Mouse (Mus musculus) cerebellum, postnatal 4 days (tissue): Measurements from ENCODE around the gene Ppp6r2.

Source experiments
- DNase-seq, 2 experiments: peaks; one replicate each; pipeline ENCODE4 v3.0.0; 2022; ENCODE audit warnings: low spot score in 2 of 2, mixed read lengths in 1 of 2

Ppp6r2 gene

DNA sequence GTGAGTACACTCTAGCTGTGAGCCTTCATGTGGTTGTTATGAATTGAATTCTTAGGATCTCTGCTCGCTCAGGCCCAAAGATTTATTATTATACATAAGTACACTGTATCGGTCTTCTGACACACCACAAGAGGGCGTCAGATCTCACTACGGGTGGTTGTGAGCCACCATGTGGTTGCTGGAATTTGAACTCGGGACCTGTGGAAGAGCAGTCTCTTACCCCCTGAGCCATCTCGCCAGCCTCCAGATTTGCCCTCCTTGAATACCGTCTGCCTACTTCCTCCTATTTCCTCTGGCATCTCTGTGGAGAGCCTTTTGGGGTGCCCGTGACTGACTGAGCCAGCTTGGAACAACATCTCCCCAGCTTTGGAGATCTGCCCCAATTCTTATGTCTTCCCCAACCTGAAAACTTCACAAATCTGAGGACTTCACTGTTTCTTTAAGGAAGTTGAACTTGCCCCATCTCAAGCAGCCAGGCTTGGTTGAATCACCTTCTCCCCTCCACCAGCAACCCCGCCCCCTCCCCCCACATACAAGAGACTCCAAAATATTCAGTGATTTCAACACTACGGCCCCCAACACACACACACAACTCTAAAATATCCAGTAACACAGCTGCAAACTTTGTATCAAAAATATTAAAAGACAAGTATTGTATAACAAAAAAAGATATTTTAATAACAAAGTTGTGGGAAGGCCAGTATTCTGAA is 29.6 kb upstream of the Ppp6r2 start:
- no peak for DNase-seq

- peak in 1 of 2 experiments; percentile 65 for DNase-seq
These were observed 29.0 kb upstream of the Ppp6r2 start for GRCm38 (mm10) chr15:89182328-89182741.

DNA sequence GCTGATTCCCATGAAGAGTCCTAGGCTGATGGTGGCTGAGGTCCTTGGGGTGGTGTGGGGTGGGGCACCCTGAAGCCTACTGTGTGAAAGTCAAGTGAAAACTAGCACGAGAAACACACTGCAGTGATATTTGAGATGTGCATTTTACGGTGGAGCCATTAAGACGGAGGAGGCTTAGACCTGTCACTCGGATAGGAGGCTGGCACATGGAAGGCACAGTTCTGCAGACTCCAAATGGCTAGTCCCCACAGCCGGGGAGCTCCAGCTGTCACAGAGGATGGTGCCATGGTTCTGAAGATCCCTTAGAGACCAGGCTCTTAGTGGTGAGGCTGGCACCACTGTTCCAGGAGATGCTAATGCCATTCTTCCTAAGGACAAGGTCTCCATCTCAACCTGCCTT is 28.5 kb upstream of the Ppp6r2 start:
- DNase-seq: no peak

DNA sequence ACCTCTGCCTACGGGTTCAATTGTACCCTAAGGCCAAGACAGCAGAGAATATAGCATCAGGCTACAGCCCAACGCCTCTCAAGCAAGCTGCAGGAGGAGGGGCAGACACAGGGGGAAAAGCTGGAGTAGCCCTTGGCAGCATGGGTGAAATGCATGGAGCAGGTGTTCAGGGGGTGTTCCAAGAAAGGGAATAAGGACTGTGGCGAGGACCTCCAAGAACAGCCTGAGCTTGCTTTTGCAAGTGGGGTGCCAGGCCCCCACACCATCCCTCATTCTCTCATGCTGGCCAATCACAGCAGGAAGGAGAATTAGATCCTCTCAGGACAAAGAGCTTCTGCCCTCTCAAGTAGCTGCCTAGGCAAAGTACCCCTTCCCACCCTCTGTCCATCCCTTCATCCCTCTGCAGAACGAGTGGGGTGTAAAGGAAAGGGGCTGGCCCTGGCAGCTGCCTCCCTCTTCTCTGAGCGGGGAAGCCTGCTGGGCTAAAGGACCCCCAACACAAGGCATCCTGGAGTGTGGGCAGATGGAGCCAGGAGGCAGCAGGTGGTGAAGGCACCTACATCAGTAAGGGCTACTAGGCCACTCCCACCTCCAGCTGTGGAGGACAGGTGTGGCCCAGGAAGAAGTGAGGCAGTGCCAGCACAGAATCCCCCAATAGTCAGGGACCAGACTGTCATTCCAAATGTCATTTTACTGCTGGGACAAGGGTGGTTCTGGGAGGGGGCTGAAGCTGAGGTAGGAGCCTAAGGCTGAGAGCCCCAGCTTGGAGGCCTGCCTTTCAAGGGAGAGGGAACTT is 27.0 kb upstream of the Ppp6r2 start:
- peak in 1 of 2 experiments; percentile 56 for DNase-seq

GRCm38 (mm10) chr15:89184937-89185227 is 26.5 kb upstream of the Ppp6r2 start:
- DNase-seq: no peak

DNA sequence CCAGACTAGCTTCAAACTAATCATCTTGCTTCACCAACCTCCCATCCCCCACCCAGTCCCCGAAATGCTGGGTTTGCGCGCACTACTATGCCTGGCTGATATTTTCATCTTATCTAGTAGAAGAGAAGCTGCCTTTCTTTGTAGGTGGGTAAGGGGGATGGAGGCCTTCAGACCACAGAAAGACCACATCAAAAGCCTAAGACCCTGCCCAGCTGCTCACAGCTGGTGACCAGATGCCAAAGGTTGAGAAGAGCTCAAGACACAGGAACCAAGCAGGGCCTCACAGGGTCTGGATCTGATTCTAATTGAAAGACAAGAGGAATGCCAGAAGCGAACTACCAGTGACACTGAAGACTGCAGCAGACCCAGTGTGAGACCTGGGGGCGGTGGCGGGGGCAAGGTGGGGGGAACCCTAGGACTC is 16.1 kb upstream of the Ppp6r2 start:
- no peak for DNase-seq

- DNase-seq: peak; percentile 78 to 84
These were observed 15.6 kb upstream of the Ppp6r2 start for GRCm38 (mm10) chr15:89195690-89196312.

DNA sequence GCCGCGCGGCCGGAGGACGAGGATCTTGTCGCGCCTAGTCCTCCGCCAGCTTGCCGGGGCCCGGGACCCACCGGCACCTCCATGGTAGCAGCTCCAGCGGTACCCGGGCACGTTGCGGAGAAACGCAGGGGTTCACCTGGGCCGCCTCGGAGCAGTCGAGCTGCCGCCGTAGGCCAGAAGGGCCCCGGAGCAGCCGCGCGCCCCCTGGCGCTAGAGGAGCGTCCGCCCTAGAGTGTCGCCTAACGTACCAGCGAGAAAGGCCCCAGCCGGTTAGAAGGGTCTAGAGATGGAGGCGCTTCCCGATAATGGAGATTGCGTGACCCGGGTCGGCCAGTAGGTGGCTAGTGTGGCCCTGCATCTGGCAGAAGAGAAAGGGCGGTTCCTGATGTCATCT is 15.0 kb upstream of the Ppp6r2 start, which contains the start of gene Dennd6b:
Dennd6b (minus strand) TSS at position 184 of the 394 bp plus-strand sequence.
- DNase-seq: peak; percentile 96 to 98

GRCm38 (mm10) chr15:89197056-89197455 is 14.3 kb upstream of the Ppp6r2 start:
- no peak for DNase-seq

GRCm38 (mm10) chr15:89207457-89207856 is 3.9 kb upstream of the Ppp6r2 start:
- DNase-seq: no peak

DNA sequence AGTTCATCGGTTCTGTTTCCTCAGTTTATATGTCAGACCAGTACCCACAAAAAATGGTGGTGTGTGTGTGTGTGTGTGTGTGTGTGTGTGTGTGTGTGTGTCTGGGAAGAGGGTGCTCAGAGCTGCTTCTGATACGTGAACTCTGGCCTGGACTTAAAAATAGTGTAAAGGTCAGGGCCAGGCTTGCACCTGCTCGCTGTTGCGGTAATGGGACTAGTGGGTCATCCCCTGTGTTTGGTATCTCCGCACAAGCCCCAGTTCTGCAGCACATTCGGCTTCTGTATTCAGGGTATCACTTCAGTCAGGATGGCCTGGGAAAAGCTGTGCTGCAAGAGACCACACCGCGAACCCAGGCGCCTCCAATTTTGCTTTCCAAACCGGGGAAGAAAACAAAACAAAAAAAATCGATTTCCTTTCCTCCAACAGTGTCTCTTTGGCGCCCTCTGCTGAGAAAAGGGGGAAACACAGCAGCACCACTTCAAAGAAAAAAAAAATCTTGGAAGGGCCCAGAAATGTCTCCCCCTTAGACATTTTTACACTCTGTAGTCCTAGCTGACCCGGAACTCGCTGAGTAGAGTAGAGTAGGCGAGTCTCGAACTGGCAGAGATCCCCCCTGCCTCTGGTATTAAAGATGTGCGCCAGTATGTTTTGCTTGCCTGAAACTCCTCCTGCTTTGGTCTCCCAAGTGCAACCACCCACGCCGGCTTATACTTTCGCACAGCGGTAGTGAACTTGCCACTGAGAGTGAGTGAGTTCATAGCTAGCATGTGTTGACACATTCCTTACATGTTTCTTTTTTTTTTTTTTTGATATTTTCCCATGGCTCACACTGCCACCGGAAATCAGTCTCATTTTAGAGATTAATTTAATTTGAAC is 1.2 kb upstream of the Ppp6r2 start:
- DNase-seq: peak; percentile 88 to 92

DNA sequence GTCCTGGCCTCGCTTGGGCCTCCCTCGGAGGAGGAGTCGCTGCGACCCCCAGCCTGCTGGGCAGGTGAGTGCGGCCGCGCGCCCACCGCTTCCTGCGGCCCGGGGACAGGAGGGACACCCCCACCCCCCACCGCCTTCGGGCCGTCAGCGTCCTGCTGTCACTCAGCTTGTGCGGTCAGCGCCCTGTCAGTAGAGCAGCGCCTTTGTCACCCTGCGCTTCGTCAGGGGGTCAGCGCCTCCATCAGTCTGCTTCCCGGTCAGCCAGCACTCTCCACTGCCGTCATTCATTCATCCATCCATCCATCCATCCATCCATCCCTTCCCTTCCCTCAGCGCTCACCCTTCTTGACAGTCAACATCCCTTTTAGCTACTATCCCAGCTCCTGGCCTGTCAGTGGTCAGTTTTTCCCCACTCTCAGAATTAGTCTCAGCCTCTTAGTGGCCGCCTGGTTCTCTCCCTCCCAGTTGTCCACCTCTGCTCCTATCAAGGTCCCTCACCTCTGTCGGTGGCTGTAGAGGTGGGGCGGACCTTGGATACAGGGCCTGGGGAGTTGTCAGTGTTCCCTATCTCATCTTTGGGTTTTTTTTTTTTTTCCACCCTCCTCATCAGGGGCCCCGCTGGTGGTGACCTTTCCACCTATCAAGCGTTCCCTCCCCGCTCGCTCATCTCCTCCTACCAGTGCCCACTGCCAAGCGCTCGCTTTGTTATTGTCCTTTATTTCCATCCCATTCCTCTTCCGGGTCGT is 536 bp downstream of the Ppp6r2 start:
- no peak for DNase-seq

DNA sequence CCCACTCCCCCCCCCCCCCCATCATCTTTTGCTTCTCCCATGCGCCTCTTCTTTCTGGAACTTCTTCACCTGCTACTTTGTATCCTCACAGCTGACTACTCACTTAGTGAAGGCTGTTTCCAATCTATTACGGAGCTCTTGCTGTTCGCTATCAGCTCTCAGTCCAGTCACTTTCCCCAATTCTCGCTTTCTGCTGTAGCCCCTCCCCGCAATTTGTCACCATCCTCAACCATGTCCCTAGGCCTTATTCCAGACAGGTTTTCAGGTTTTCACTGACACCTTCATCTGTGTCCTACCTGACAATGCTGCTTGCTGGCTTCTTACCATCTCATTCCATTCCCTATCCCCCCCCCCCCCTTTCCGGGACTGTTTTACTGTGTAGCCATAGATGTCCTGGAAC is 1.1 kb downstream of the Ppp6r2 start:
- DNase-seq: no peak

DNA sequence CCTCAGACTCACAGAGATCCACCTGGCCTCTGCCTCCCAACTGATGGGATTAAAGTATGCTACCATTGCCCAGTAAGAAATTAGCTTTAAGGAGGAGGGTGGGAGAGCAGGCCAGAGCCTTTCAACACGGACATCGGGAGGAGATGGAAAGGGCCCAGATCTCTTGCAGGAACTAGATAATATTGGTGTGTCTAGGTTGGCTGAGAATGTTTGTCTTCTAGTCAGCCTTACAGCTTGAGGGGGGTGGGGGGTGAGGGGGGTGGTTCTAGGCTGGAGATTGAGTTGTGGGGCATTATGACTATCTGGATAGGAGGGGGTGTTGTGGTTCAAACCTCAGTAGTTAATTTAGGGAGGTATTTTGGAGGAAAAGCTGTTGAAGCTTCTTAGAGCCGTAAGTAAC is 2.2 kb downstream of the Ppp6r2 start:
- DNase-seq: no peak

- no peak for DNase-seq
These were observed 3.6 kb downstream of the Ppp6r2 start for GRCm38 (mm10) chr15:89214953-89215352.

- DNase-seq: no peak
These were observed 4.4 kb downstream of the Ppp6r2 start for GRCm38 (mm10) chr15:89215611-89216233.

- peak in 1 of 2 experiments; percentile 19 for DNase-seq
These were observed 22.2 kb downstream of the Ppp6r2 start for GRCm38 (mm10) chr15:89233586-89233985.

DNA sequence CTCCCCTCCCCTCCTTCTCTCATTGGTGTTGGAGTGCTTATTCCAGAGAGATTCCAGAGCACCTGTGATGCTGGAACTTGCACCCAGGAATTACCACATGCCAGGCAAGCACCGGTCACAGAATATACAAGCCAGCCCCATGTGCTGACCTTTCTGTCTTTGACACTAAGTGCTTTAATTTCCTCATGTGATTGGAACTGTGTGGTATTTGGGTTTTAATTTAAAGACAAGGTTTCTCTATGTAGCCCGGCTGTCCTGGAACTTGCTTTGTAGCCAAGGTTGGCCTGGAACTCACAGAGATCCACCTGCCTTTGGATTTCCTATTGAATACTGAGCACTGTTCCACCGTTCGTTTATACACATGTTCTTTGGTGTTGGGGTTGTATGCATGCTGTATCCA is 22.7 kb downstream of the Ppp6r2 start:
- DNase-seq: no peak

DNA sequence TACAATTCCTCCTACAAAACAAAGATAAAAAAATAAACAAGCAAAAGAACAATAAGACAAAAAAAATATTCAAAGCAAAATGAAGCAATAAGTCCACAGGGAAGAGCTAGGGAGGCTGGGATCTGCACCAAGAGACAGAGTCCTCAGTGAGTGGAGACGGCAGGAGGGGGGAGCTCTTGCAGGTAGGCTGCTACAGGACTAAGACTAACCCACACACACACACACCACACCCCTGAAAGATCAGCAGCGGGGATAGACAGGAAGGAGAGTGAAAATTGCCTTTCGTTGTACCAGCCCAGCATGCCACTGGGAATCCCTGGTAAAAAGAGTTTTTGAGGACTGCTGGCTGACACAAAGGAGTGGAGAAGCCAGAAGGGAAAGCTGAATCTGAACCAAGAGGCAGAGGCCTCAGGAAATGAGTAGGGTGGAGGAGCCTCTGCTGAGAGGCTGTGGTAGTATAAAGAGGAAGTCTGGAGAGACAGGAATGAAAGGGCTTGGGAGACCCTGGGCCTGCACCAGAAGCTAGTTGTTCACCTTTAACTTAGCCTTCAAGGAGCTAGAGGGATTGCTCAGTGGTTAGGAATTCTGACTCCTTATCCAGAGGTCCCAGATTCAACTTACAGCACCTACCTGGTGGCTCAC is 28.5 kb downstream of the Ppp6r2 start:
- DNase-seq: no peak

GRCm38 (mm10) chr15:89241025-89241424 is 29.7 kb downstream of the Ppp6r2 start:
- no peak for DNase-seq
